Mouse (Mus musculus) forebrain, embryonic 14.5 days (tissue): ENCODE results near the gene Pklr. TPM values are rescaled to one million over a fixed set of nuclear protein-coding genes. Genes with fewer than 3 reads are reported as not detected.

Experiments
- ATAC-seq: fragments of 200-750 bp; cut with Nextera tagmentation; 2 replicates; pipeline ENCODE4 v1.8.0; 2017; ENCODE audit warnings: mild to moderate bottlenecking, moderate library complexity
- DNase-seq: peaks from one replicate; pipeline ENCODE4 v3.0.0-alpha.2; 2015; ENCODE audit warnings: low spot score
- H3K27ac ChIP-seq: fragments of 300-500 bp; sonication (generic); 2 replicates; pipeline ENCODE4 v1.5.1; 2014; ENCODE audit warnings: low read depth, mild to moderate bottlenecking, control low read depth, low read length, moderate library complexity
- H3K27me3 ChIP-seq: fragments of 300-500 bp; sonication (generic); replicated peaks from 2 replicates; pipeline ENCODE4 v1.6.1; 2014; ENCODE audit warnings: low read length, control low read depth, mixed read lengths; ENCODE audit not compliant: control insufficient read depth, insufficient read depth
- H3K36me3 ChIP-seq: fragments of 300-500 bp; sonication (generic); 2 replicates; pipeline ENCODE4 v1.6.1; 2014; ENCODE audit warnings: low read length, control low read depth; ENCODE audit not compliant: control insufficient read depth, insufficient read depth
- H3K4me1 ChIP-seq: fragments of 300-500 bp; sonication (generic); 2 replicates; pipeline ENCODE4 v1.6.1; 2014; ENCODE audit warnings: antibody characterized with exemption, low read length, control low read depth; ENCODE audit not compliant: control insufficient read depth, insufficient read depth
- H3K4me2 ChIP-seq: fragments of 300-500 bp; sonication (generic); 2 replicates; pipeline ENCODE4 v1.6.1; 2014; ENCODE audit warnings: mild to moderate bottlenecking, control low read depth, low read length
- H3K4me3 ChIP-seq: fragments of 300-500 bp; sonication (generic); 2 replicates; pipeline ENCODE4 v1.5.1; 2014; ENCODE audit warnings: low read depth, low read length, control low read depth
- H3K9ac ChIP-seq: fragments of 300-500 bp; sonication (generic); 2 replicates; pipeline ENCODE4 v1.6.1; 2014; ENCODE audit warnings: mild to moderate bottlenecking, low read length, control low read depth, moderate library complexity
- H3K9me3 ChIP-seq: fragments of 300-500 bp; sonication (generic); replicated peaks from 2 replicates; pipeline ENCODE4 v1.6.1; 2016; ENCODE audit warnings: low read length, control low read depth, mixed read lengths; ENCODE audit not compliant: control insufficient read depth
- WGBS: fragments of 180-500 bp; shearing (Covaris S2); extraction: QIAGEN DNeasy Blood & Tissue Kit; methylation state at CpG from one replicate; pipeline ENCODE4 v1.1.7; 2014; 5-methylcytosine and 5-hydroxymethylcytosine counted together
- polyA plus RNA-seq: library from polyadenylated mRNA; unstranded; fragments of >200 nt; fragmentation: Nextera tagmentation; extraction: Ambion mirVana; gene quantifications from 2 replicates; pipeline ENCODE4 v1.2.1, GENCODE M21; 2014

Gene Pklr
- polyA plus RNA-seq, 1 experiment from 2014 or later = 0.06 TPM

GRCm38 (mm10) chr3:89190436-89190835 lies 54.5 kb downstream of the Pklr start:
- Histone ChIP-seq H3K27me3 (no peaks in the 10 kb centered on the region), H3K4me1 (no peaks in the 10 kb centered on the region), H3K4me2 (no peak overlapping the region), H3K27ac (no peak overlapping the region), H3K9ac (no peak overlapping the region), H3K36me3 (peaks cover 8% of the 10 kb centered on the region; the same call in 1 of the 2 replicates), H3K4me3 (no peak overlapping the region), H3K9me3 (no peaks in the 10 kb centered on the region)
- DNase-seq (no peak), ATAC-seq (no peak)
- WGBS = 94% methylated on average over 8 of the region's 8 CpGs

DNA sequence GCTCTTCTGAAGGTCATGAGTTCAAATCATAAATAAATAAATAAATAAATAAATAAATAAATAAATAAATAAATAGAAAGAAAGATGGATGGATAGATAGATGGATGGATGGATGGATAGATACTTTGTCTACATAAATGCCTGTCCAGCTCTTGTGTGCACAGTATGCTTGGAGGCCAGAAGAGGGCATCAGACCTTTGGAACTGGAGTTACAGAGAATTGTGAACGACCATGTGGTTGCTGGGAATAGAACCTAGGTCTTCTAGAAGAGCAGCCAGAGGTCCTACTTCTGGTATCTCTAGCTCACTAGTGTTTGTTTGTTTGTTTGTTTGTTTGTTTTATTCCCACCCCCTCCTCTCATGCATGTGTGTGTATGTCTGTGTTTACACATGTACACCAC lies 57.4 kb downstream of the Pklr start:
- Histone ChIP-seq H3K4me2 (no peak overlapping the region), H3K4me3 (no peak overlapping the region), H3K27me3 (no peaks in the 10 kb centered on the region), H3K4me1 (peaks cover 5% of the 10 kb centered on the region), H3K27ac (no peak overlapping the region), H3K36me3 (peaks cover 5% of the 10 kb centered on the region; the same call in 1 of the 2 replicates), H3K9ac (no peak overlapping the region), H3K9me3 (no peaks in the 10 kb centered on the region)
- ATAC-seq (no peak), DNase-seq (no peak)
- 68% methylated on average over 1 of the region's 1 CpGs for WGBS

DNA sequence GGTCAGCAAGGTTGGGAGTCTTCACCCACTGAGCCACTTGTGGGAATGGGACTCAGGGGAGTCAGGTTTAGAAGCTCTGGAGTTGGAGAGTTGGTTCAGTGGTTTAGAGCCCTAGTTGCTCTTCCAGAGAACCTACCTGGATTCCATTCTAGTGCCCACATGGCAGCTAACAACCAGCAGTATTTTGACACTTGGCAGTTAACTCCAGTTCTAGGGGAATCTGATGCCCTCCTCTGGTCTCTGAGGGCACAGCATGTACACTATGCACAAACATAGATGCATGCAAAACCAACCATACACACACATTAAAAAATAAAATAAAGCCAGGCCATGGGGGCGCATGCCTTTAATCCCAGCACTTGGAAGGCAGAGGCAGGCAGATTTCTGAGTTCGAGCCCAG lies 57.9 kb downstream of the Pklr start:
- peaks cover 5% of the 10 kb centered on the region for H3K4me1 ChIP-seq
- no peaks in the 10 kb centered on the region for H3K9me3 ChIP-seq
- H3K9ac ChIP-seq = no peak overlapping the region
- H3K27me3 ChIP-seq = no peaks in the 10 kb centered on the region
- WGBS = 90% methylated on average over 2 of the region's 2 CpGs
- no peak overlapping the region for H3K4me3 ChIP-seq
- H3K4me2 ChIP-seq = no peak overlapping the region
- H3K27ac ChIP-seq = no peak overlapping the region
- DNase-seq (no peak), ATAC-seq (no peak)
- no peaks in the 10 kb centered on the region for H3K36me3 ChIP-seq

Other genes starting within 250 kb of the Pklr start
- gene Msto1, start 222.1 kb upstream of the Pklr start, polyA plus RNA-seq = 46.5 and 51.9 TPM in 2 replicates
- 13.6 and 18.1 TPM in 2 replicates for gene Ash1l, start 185.5 kb upstream of the Pklr start, polyA plus RNA-seq
- 147 and 159 TPM in 2 replicates for gene Dap3, start 185.0 kb upstream of the Pklr start, polyA plus RNA-seq
- 49.7 and 65.0 TPM in 2 replicates for gene Rusc1, start 42.8 kb upstream of the Pklr start, polyA plus RNA-seq
- gene Gm43738, start 35.0 kb upstream of the Pklr start, polyA plus RNA-seq = not detected in 2 replicates
- gene Fdps, start 34.2 kb upstream of the Pklr start, polyA plus RNA-seq = 337 and 389 TPM in 2 replicates
- gene Hcn3, start 24.1 kb downstream of the Pklr start, polyA plus RNA-seq = 9.4 and 13.0 TPM in 2 replicates
- gene Clk2, start 28.7 kb downstream of the Pklr start, polyA plus RNA-seq = 17.0 and 17.9 TPM in 2 replicates
- gene Scamp3, start 41.3 kb downstream of the Pklr start, polyA plus RNA-seq = 90.5 and 104 TPM in 2 replicates
- 14.7 and 21.7 TPM in 2 replicates for gene Fam189b, start 47.0 kb downstream of the Pklr start, polyA plus RNA-seq
- gene Gba, start 66.8 kb downstream of the Pklr start, polyA plus RNA-seq = 45.6 and 47.9 TPM in 2 replicates
- gene Thbs3, start 79.0 kb downstream of the Pklr start, polyA plus RNA-seq = 49.9 and 57.2 TPM in 2 replicates
- 156 and 182 TPM in 2 replicates for gene Mtx1, start 90.9 kb downstream of the Pklr start, polyA plus RNA-seq
- 1.2 and 1.9 TPM in 2 replicates for gene Muc1, start 92.9 kb downstream of the Pklr start, polyA plus RNA-seq
- 197 and 234 TPM in 2 replicates for gene Krtcap2, start 109.8 kb downstream of the Pklr start, polyA plus RNA-seq
- gene Trim46, start 110.2 kb downstream of the Pklr start, polyA plus RNA-seq = 34.0 and 50.3 TPM in 2 replicates
- gene Dpm3, start 123.2 kb downstream of the Pklr start, polyA plus RNA-seq = 91.5 and 112 TPM in 2 replicates
- 32.4 and 38.4 TPM in 2 replicates for gene Slc50a1, start 134.4 kb downstream of the Pklr start, polyA plus RNA-seq
- gene Efna1, start 145.0 kb downstream of the Pklr start, polyA plus RNA-seq = 10.5 and 11.6 TPM in 2 replicates
- 30.1 and 42.0 TPM in 2 replicates for gene Efna3, start 186.8 kb downstream of the Pklr start, polyA plus RNA-seq
- 12.3 and 14.6 TPM in 2 replicates for gene Efna4, start 201.9 kb downstream of the Pklr start, polyA plus RNA-seq
- 13.4 and 19.3 TPM in 2 replicates for gene Adam15, start 213.9 kb downstream of the Pklr start, polyA plus RNA-seq
- gene Dcst2, start 225.8 kb downstream of the Pklr start, polyA plus RNA-seq = 0.08 and 0.15 TPM in 2 replicates
- gene Dcst1, start 229.1 kb downstream of the Pklr start, polyA plus RNA-seq = 0.78 and 0.83 TPM in 2 replicates